Mouse (Mus musculus): ENCODE results near the gene Dctn2.

GRCm38 (mm10) chr10:127294895-127295510, 28.8 kb downstream of the Dctn2 start:
- TF ChIP-seq CTCF (IDR thresholded peaks at IDR 0.05) (no peak), EP300 (IDR thresholded peaks at IDR 0.05) (no peak)

All from lung, postnatal 0 days (tissue).